8 mouse cellular contexts compared by ENCODE assay signal in genomic region chr2:128698693-128699181, GRCm38 (mm10). TPM values are rescaled to one million over a fixed set of nuclear protein-coding genes. Genes with fewer than 3 reads are reported as not detected.
DNase-seq lines count a peak whose midpoint lies in the region; ATAC-seq and TF ChIP-seq lines count a peak whose summit lies in the region.

Mertk (plus strand) TSS chr2:128698956.

- H3K4me3 ChIP-seq in intestine, postnatal 0 days (ENCODE audit: low read depth, low read length) = peak within 1 kb of the TSS; percentile 77
- peak within 1 kb of the TSS; percentile 91 for H3K4me3 ChIP-seq in megakaryocyte, embryonic 14.5 days (replicated peaks)

- H3K4me2 ChIP-seq in intestine, postnatal 0 days (replicated peaks; ENCODE audit: low read depth) = peak within 1 kb of the TSS; percentile 77

- H3K9me3 ChIP-seq in intestine, postnatal 0 days (ENCODE audit: control insufficient read depth) = no peaks in the 10 kb centered on the region
- no peaks in the 10 kb centered on the region for H3K9me3 ChIP-seq in megakaryocyte, embryonic 14.5 days

- DNase-seq in CD4-positive, CD25-positive, alpha-beta regulatory T cell, adult 2 months (ENCODE audit: low read depth, low spot score) = peak; percentile 16
- DNase-seq in embryo, embryonic 9.5 days (ENCODE audit: extremely low spot score) = peak; percentile 93
- DNase-seq in left cerebral cortex, postnatal 14 days (ENCODE audit: low spot score in 2 of 2) = peak; percentile 77 to 83
- peak; percentile 52 for DNase-seq in right cerebral cortex, postnatal 4 days

- TF ChIP-seq CTCF in intestine, postnatal 0 days (IDR thresholded peaks at IDR 0.05; ENCODE audit: low read depth) = peak; percentile 21; the same call in 1 of the 2 replicates

- H3K4me1 ChIP-seq in intestine, postnatal 0 days (replicated peaks; ENCODE audit: control insufficient read depth, insufficient read depth, low read length) = 0 out of 2 replicates have a peak, but pooled peaks cover 6% of the 10 kb centered on the region
- peaks cover 20% of the 10 kb centered on the region for H3K4me1 ChIP-seq in megakaryocyte, embryonic 14.5 days

- intact Hi-C loops in left cerebral cortex, postnatal 14 days (cut with DNase I) = loop anchor here (1.0 to 2.0 kb wide), 2 partner anchors 40 to 119 kb away; no protein-coding TSS in a partner anchor

- under 1% methylated on average over 30 of the region's 30 CpGs for WGBS in intestine, postnatal 0 days

- peak within 1 kb of the TSS; percentile 95 for H3K27ac ChIP-seq in intestine, postnatal 0 days (ENCODE audit: low read depth, low read length)

- ATAC-seq in CD4-positive, CD25-positive, alpha-beta regulatory T cell, adult 4 months = no peak
- peak; percentile 61 for ATAC-seq in granulocyte monocyte progenitor cell, adult 5-6 weeks (replicated peaks; ENCODE audit: poor library complexity, severe bottlenecking)
- peak; percentile 84 for ATAC-seq in intestine, postnatal 0 days

- no peaks in the 10 kb centered on the region for H3K36me3 ChIP-seq in intestine, postnatal 0 days (ENCODE audit: control insufficient read depth, insufficient read depth)
- no peaks in the 10 kb centered on the region for H3K36me3 ChIP-seq in megakaryocyte, embryonic 14.5 days (replicated peaks; ENCODE audit: low read length)

- peak within 1 kb of the TSS; percentile 86 for H3K9ac ChIP-seq in intestine, postnatal 0 days (ENCODE audit: low read depth, low read length)

- H3K27me3 ChIP-seq in intestine, postnatal 0 days (replicated peaks; ENCODE audit: control insufficient read depth, insufficient read depth, low read length) = no peaks in the 10 kb centered on the region
- H3K27me3 ChIP-seq in megakaryocyte, embryonic 14.5 days (replicated peaks) = peaks cover 70% of the 10 kb centered on the region

RNA-seq across cellular contexts. Expression of gene Mertk, which starts in this region (rescaled TPM):
- under 1 TPM; 0.15 to 0.51 TPM for polyA plus RNA-seq in CD4-positive, CD25-positive, alpha-beta regulatory T cell, adult 4 months (2017; shearing (Covaris generic))
- not detected in 2 replicates for total RNA-seq in granulocyte monocyte progenitor cell, adult 5-6 weeks (2014; fragmentation: Nextera tagmentation)
- not detected in 2 replicates for total RNA-seq in granulocyte monocyte progenitor cell, adult 5-6 weeks (2017)
- 16.2 and 16.8 TPM in 2 replicates for polyA plus RNA-seq in intestine, postnatal 0 days (2015; fragmentation: Nextera tagmentation; extraction: Ambion mirVana)
- total RNA-seq in left cerebral cortex, postnatal 14 days (2021) = 10 to 100 TPM; 20.8 to 33.7 TPM
- 1.3 TPM in 1 of 2 replicates, not detected in the other for polyA plus RNA-seq in megakaryocyte, embryonic 14.5 days (2012; ENCODE audit: insufficient read depth, low replicate concordance)

Comparison
In these comparisons a context has a peak if more than half of its experiments do, and no peak if none do; other contexts are left out.
1. RNA of gene Mertk (total RNA-seq): 20.8 to 33.7 TPM in left cerebral cortex, postnatal 14 days; not detected in granulocyte monocyte progenitor cell, adult 5-6 weeks; every median in the first group is over 10 times any median in the second.
2. Peak in ATAC-seq in granulocyte monocyte progenitor cell, adult 5-6 weeks; RNA of the gene not detected or under 1 TPM.
3. DNase-seq: peak in every context shown above with its lines; median percentile 93 in embryo, embryonic 9.5 days; 80 in left cerebral cortex, postnatal 14 days; 52 in right cerebral cortex, postnatal 4 days; 16 in CD4-positive, CD25-positive, alpha-beta regulatory T cell, adult 2 months.